In the genomic region with DNA sequence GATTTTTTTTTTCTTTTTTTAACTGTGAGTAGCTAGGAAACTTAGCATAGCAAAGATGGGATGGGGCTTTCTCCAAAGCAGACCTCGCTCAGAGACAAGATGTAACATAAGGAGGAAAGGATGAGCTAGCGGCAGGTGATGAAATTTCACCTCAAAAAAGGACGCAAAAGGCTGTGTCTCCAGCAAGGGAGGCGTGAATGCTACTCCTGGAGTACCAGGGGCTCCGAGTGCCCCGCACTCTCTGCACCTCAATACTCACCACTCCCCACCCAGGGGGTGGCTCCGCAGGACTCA, we compare ENCODE assay signal across 8 mouse cellular contexts. TPM values are rescaled to one million over a fixed set of nuclear protein-coding genes. Genes with fewer than 3 reads are reported as not detected.
A peak's percentile ranks its signal among the peaks of the same experiment; 100 is the strongest.
DNase-seq lines count a peak whose midpoint lies in the region; ATAC-seq and TF ChIP-seq lines count a peak whose summit lies in the region.

No protein-coding gene starts in this region.

- no peaks in the 10 kb centered on the region for H3K9me3 ChIP-seq in hindbrain, postnatal 0 days (ENCODE audit: low read length)

- no peaks in the 10 kb centered on the region for H3K27me3 ChIP-seq in hindbrain, postnatal 0 days (ENCODE audit: insufficient read depth, low read length)

- no peak for DNase-seq in left cerebral cortex, adult 2 months (ENCODE audit: extremely low spot score in 1 of 2, low spot score in 2 of 2)
- DNase-seq in left cerebral cortex, postnatal 10 days (ENCODE audit: extremely low spot score in 1 of 2, low spot score in 2 of 2), result no peak
- DNase-seq in hindbrain, postnatal 0 days (ENCODE audit: low spot score), result no peak
- DNase-seq in right cerebral cortex, postnatal 36 days (ENCODE audit: low spot score in 2 of 2), result no peak
- no peak for DNase-seq in layer of hippocampus, adult 9-10 months (ENCODE audit: low spot score)
- no peak for DNase-seq in right cerebral cortex, postnatal 14 days

- H3K4me1 ChIP-seq in brown adipose tissue, adult 24 weeks (ENCODE audit: control insufficient read depth, insufficient read depth, insufficient read length, low read length), result no peaks in the 10 kb centered on the region
- H3K4me1 ChIP-seq in hindbrain, postnatal 0 days (ENCODE audit: insufficient read depth, low read length), result no peaks in the 10 kb centered on the region

- H3K4me2 ChIP-seq in hindbrain, postnatal 0 days (ENCODE audit: low read depth, low read length), result peak overlapping the region; percentile 75

- peak overlapping the region; percentile 96 for H3K9ac ChIP-seq in hindbrain, postnatal 0 days (replicated peaks; ENCODE audit: low read length)

- H3K36me3 ChIP-seq in hindbrain, postnatal 0 days (ENCODE audit: insufficient read depth, low read length), result no peaks in the 10 kb centered on the region

- intact Hi-C loops in left cerebral cortex, adult 2 months (cut with DNase I), result loop anchor here (2.0 to 10.0 kb wide), 2 partner anchors 51 to 85 kb away; no protein-coding TSS in a partner anchor
- intact Hi-C loops in left cerebral cortex, postnatal 10 days (cut with DNase I), result no loop called here

- no peak; the same call in 1 of the 2 replicates for TF ChIP-seq CTCF in left cerebral cortex, adult 2 months (IDR thresholded peaks at IDR 0.05)
- TF ChIP-seq CTCF in hindbrain, postnatal 0 days (IDR thresholded peaks at IDR 0.05; ENCODE audit: low read depth), result peak; percentile 38

- WGBS in hindbrain, postnatal 0 days, result 0% methylated on average over 7 of the region's 7 CpGs

- H3K27ac ChIP-seq in left cerebral cortex, adult 2 months, result peak overlapping the region; percentile 96
- peak overlapping the region; percentile 67 for H3K27ac ChIP-seq in brown adipose tissue, adult 24 weeks (replicated peaks; ENCODE audit: low read depth, low read length)
- H3K27ac ChIP-seq in hindbrain, postnatal 0 days, result peak overlapping the region; percentile 97

- H3K4me3 ChIP-seq in left cerebral cortex, adult 2 months, result peak overlapping the region; percentile 65
- H3K4me3 ChIP-seq in brown adipose tissue, adult 24 weeks (ENCODE audit: insufficient read depth, low read depth, low read length), result peak overlapping the region; percentile 89
- H3K4me3 ChIP-seq in hindbrain, postnatal 0 days (ENCODE audit: low read length), result peak overlapping the region; percentile 95

- ATAC-seq in hindbrain, postnatal 0 days, result no peak
- ATAC-seq in monocyte, adult 5-6 weeks (replicated peaks; ENCODE audit: insufficient number of reproducible peaks, low FRiP score, low TSS enrichment, poor library complexity, severe bottlenecking), result peak; percentile 13; the same call in 1 of the 2 replicates

RNA-seq across cellular contexts. Expression of gene Zfyve9, which starts 0.9 kb away (rescaled TPM):
- total RNA-seq in left cerebral cortex, adult 2 months (2021), result 10 to 100 TPM; 66.4 to 78.5 TPM
- 10 to 100 TPM; 50.4 to 50.8 TPM for total RNA-seq in left cerebral cortex, postnatal 10 days (2021)
- polyA plus RNA-seq in brown adipose tissue, adult 24 weeks (2012; ENCODE audit: insufficient read depth, insufficient read length, missing spikeins), result 10.3 and 12.4 TPM in 2 replicates
- total RNA-seq in hindbrain, postnatal 0 days (2014; rRNA removed), result 25.9 and 28.5 TPM in 2 replicates
- polyA plus RNA-seq in hindbrain, postnatal 0 days (2015; fragmentation: Nextera tagmentation; extraction: Ambion mirVana), result 9.2 and 10.0 TPM in 2 replicates
- 93.3 to 121 TPM (median 117 TPM) in 3 replicates for total RNA-seq in monocyte, adult 5-6 weeks (2017)

RNA-seq across cellular contexts. Expression of gene Btf3l4, which starts 53.7 kb away (rescaled TPM):
- 10 to 100 TPM; 88.9 to 97.3 TPM for total RNA-seq in left cerebral cortex, adult 2 months (2021)
- 100 to 1,000 TPM; 101 to 105 TPM for total RNA-seq in left cerebral cortex, postnatal 10 days (2021)
- polyA plus RNA-seq in brown adipose tissue, adult 24 weeks (2012; ENCODE audit: insufficient read depth, insufficient read length, missing spikeins), result 142 and 218 TPM in 2 replicates
- 80.6 and 89.6 TPM in 2 replicates for total RNA-seq in hindbrain, postnatal 0 days (2014; rRNA removed)
- 149 and 152 TPM in 2 replicates for polyA plus RNA-seq in hindbrain, postnatal 0 days (2015; fragmentation: Nextera tagmentation; extraction: Ambion mirVana)
- total RNA-seq in monocyte, adult 5-6 weeks (2017), result 40.7 to 71.0 TPM (median 58.7 TPM) in 3 replicates

RNA-seq across cellular contexts. Expression of gene Txndc12, which starts 54.7 kb away (rescaled TPM):
- 10 to 100 TPM; 35.4 to 40.2 TPM for total RNA-seq in left cerebral cortex, adult 2 months (2021)
- 10 to 100 TPM; 43.8 to 47.8 TPM for total RNA-seq in left cerebral cortex, postnatal 10 days (2021)
- polyA plus RNA-seq in brown adipose tissue, adult 24 weeks (2012; ENCODE audit: insufficient read depth, insufficient read length, missing spikeins), result 55.8 and 58.7 TPM in 2 replicates
- total RNA-seq in hindbrain, postnatal 0 days (2014; rRNA removed), result 38.1 and 41.3 TPM in 2 replicates
- 68.2 and 73.3 TPM in 2 replicates for polyA plus RNA-seq in hindbrain, postnatal 0 days (2015; fragmentation: Nextera tagmentation; extraction: Ambion mirVana)
- total RNA-seq in monocyte, adult 5-6 weeks (2017), result 61.6 to 79.0 TPM (median 71.6 TPM) in 3 replicates
